Mouse (Mus musculus): ENCODE data around the gene Homez.

GRCm38 (mm10) chr14:54868026-54868425 lies 2.7 kb downstream of the Homez start:
- no peak for TF ChIP-seq POLR2A (IDR thresholded peaks at IDR 0.05; ENCODE audit: insufficient read depth, low read length)
- TF ChIP-seq CTCF (IDR thresholded peaks at IDR 0.05; ENCODE audit: low read depth, low read length): no peak

All from ES-Bruce4 (cell line).